Mouse (Mus musculus): ENCODE results near the gene Mlh3.

GRCm38 (mm10) chr12:85270319-85270718 lies at the start of gene Mlh3:
- 0 out of 2 replicates have a peak, but pooled peaks have one; percentile 36 for TF ChIP-seq CTCF (IDR thresholded peaks at IDR 0.05; ENCODE audit: insufficient read depth, low read depth, low read length)
- TF ChIP-seq POLR2A (IDR thresholded peaks at IDR 0.05; ENCODE audit: insufficient read depth, low read depth, low read length), result peak; percentile 90

Data from olfactory bulb, adult 2 months (tissue).